Mouse (Mus musculus) gastrocnemius, postnatal 25 days (tissue): ENCODE data around the gene Mettl8. TPM values are rescaled to one million over a fixed set of nuclear protein-coding genes. Genes with fewer than 3 reads are reported as not detected.

Experiments
- DNase-seq: peaks from one replicate; pipeline ENCODE4 v3.0.0; 2022
- total RNA-seq, 2 experiments: library from RNA; stranded (reverse); gene quantifications; 1 replicate in 1 of 2; 2 replicates in 1 of 2; pipeline ENCODE4 v1.2.3; 2021

Mettl8 gene
- total RNA-seq, 2 experiments from 2014 or later = 5.8 to 6.1 TPM

GRCm38 (mm10) chr2:70989201-70990191, 65.9 kb downstream of the Mettl8 start:
- no peak for DNase-seq

GRCm38 (mm10) chr2:70978271-70978670, 77.1 kb downstream of the Mettl8 start:
- DNase-seq = peak; percentile 29

GRCm38 (mm10) chr2:70974769-70975168, 80.6 kb downstream of the Mettl8 start:
- DNase-seq = no peak

- DNase-seq = no peak
Observed at GRCm38 (mm10) chr2:70972795-70973518, 82.4 kb downstream of the Mettl8 start.

GRCm38 (mm10) chr2:70970158-70970741, 85.1 kb downstream of the Mettl8 start:
- no peak for DNase-seq

- DNase-seq = no peak
Observed at GRCm38 (mm10) chr2:70968305-70968704, 87.1 kb downstream of the Mettl8 start.

- no peak for DNase-seq
Observed at GRCm38 (mm10) chr2:70967216-70967615, 88.2 kb downstream of the Mettl8 start.

GRCm38 (mm10) chr2:70964809-70965208, 90.6 kb downstream of the Mettl8 start:
- DNase-seq = no peak

GRCm38 (mm10) chr2:70962921-70963320, 92.5 kb downstream of the Mettl8 start:
- DNase-seq = no peak

- DNase-seq = no peak
Observed at GRCm38 (mm10) chr2:70961086-70961941, 94.1 kb downstream of the Mettl8 start.

- DNase-seq = no peak
Observed at GRCm38 (mm10) chr2:70960090-70960489, 95.3 kb downstream of the Mettl8 start.

GRCm38 (mm10) chr2:70959337-70959736, 96.0 kb downstream of the Mettl8 start:
- DNase-seq = no peak

GRCm38 (mm10) chr2:70958536-70958935, 96.8 kb downstream of the Mettl8 start:
- no peak for DNase-seq

GRCm38 (mm10) chr2:70953616-70954015, 101.8 kb downstream of the Mettl8 start:
- no peak for DNase-seq

GRCm38 (mm10) chr2:70951944-70952343, 103.4 kb downstream of the Mettl8 start:
- DNase-seq = no peak

- no peak for DNase-seq
Observed at GRCm38 (mm10) chr2:70944511-70945305, 110.7 kb downstream of the Mettl8 start.

GRCm38 (mm10) chr2:70940826-70941225, 114.6 kb downstream of the Mettl8 start:
- no peak for DNase-seq

GRCm38 (mm10) chr2:70938844-70939494, 116.4 kb downstream of the Mettl8 start:
- no peak for DNase-seq

GRCm38 (mm10) chr2:70934772-70935171, 120.6 kb downstream of the Mettl8 start:
- no peak for DNase-seq

GRCm38 (mm10) chr2:70933516-70933915, 121.9 kb downstream of the Mettl8 start:
- no peak for DNase-seq
